Mouse (Mus musculus) right cerebral cortex, adult 2 months (tissue): ENCODE results near the gene Cenpw.

Experiments
- DNase-seq, 2 experiments: peaks; one replicate each; pipeline ENCODE4 v3.0.0; 2021 to 2022; ENCODE audit warnings: low spot score in 2 of 2

Gene Cenpw

DNA sequence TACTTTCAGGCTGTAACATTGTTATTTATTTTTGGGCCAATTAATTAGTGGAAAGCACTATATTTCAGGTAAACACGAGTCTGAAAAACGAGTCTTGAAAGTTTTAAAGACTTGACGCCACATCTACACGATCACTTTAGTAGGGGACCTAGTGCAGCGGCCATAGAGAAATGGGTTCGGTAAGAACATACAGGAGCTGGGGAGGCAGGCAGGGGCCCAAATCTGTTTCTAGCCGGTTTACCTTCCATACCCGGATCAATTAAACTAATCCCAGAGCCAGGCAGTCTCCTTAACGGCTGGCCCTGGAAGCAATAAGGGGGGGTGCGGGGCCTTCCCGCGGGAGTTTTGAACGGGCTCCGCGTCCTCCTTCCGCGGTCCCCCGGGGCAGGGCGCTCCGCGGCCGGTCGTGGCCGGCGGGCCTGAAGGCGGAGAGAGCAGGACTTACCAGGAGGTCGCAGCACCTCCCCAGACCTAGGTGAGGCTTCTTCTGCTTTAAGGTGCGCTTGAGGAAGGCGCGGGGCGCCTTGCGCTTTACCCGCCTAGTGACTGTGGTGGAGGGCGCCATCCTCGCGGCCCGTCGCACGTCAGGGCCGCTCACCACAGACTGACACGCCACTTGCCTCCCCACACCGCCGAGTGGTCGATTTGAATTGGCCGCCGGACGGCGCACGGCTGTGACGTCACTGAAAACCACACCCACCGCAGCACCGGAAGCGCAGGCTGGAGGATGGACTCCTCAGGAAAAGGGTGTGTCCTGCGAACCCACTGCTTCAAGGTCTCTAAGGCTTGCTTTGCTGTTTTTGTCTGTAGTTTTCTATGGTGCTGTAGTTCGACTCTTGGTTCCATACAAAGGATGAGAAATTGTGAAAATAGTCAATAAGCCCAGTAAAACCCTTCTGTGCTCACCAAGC, at the start of gene Cenpw:
Cenpw (minus strand) TSS at position 645 of the 911 bp plus-strand sequence.
- peak; percentile 80 to 84 for DNase-seq

- no peak for DNase-seq
Measured at GRCm38 (mm10) chr10:30249654-30250053, 49.3 kb upstream of the Cenpw start.

GRCm38 (mm10) chr10:30199501-30199900, 859 bp downstream of the Cenpw start:
- DNase-seq = no peak

DNA sequence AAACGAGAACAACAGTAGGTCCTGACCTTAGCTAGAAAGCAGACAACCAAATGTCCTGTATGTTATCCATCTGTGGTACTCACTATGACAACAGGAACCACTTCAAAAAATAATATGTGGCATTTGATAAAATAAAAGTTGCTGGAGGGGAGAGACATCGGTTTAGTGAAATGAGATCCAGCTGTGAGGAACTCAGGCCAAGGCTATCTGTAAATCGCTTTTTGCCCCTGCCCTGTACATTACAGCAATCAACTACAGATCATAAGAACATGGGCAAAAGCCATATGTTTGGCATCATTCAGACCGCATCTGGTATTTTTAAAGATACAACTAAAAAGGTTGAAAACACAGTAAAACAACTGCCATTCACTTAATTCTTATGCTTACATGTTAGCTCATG, 32.7 kb downstream of the Cenpw start:
- no peak for DNase-seq
